Mouse (Mus musculus) cerebellum, adult 8-10 months (tissue): Measurements from ENCODE around the gene Slc16a14.

Experiments used
- DNase-seq: peaks from one replicate; pipeline ENCODE4 v3.0.0; 2022

Gene Slc16a14

GRCm38 (mm10) chr1:84866231-84866630, 68.7 kb downstream of the Slc16a14 start:
- DNase-seq, result no peak

GRCm38 (mm10) chr1:84864645-84865044, 70.3 kb downstream of the Slc16a14 start:
- DNase-seq, result no peak

DNA sequence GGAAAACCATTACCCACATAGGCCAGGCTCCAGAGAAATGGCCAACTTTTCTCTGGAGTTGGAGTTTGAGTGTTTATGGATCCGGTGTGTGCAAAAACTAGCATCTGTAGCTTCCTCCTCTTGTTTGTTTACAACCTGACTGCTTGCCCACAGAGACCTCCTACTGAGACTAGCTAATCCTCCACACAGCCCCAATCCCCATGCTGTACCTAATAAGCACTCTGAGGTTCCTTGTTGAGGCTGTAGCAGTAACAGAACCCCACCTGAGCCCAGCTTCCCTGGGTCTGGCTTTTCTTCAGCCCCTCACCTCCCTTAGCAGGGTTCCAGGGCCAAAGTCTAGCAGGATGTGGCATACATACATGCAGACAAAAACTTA, 73.7 kb downstream of the Slc16a14 start:
- no peak for DNase-seq

- no peak for DNase-seq
Measured at GRCm38 (mm10) chr1:84860360-84861254, 74.3 kb downstream of the Slc16a14 start.

- no peak for DNase-seq
Measured at GRCm38 (mm10) chr1:84859597-84859996, 75.3 kb downstream of the Slc16a14 start.
